Mouse (Mus musculus) lung, embryonic 16.5 days (tissue): ENCODE measurements around the gene Pbx1. TPM values are rescaled to one million over a fixed set of nuclear protein-coding genes. Genes with fewer than 3 reads are reported as not detected.
A peak's percentile ranks its signal among the peaks of the same experiment; 100 is the strongest.

Source experiments
- ATAC-seq: fragments of 200-750 bp; cut with Nextera tagmentation; 2 replicates; pipeline ENCODE4 v1.8.0; 2017; ENCODE audit warnings: low read depth, mild to moderate bottlenecking, moderate library complexity
- H3K27ac ChIP-seq: fragments of 300-500 bp; sonication (generic); 2 replicates; pipeline ENCODE4 v1.5.1; 2014; ENCODE audit warnings: mild to moderate bottlenecking, control low read depth, low read length
- H3K27me3 ChIP-seq: fragments of 300-500 bp; sonication (generic); 2 replicates; pipeline ENCODE4 v1.6.1; 2014; ENCODE audit warnings: low read depth, low read length, mixed read lengths; ENCODE audit not compliant: control insufficient read depth, insufficient read depth
- H3K36me3 ChIP-seq: fragments of 300-500 bp; sonication (generic); 2 replicates; pipeline ENCODE4 v1.6.1; 2014; ENCODE audit warnings: low read length; ENCODE audit not compliant: control insufficient read depth, insufficient read depth
- H3K4me1 ChIP-seq: fragments of 300-500 bp; sonication (generic); replicated peaks from 2 replicates; pipeline ENCODE4 v1.6.1; 2014; ENCODE audit warnings: low read length, mixed read lengths; ENCODE audit not compliant: control insufficient read depth, insufficient read depth
- H3K4me2 ChIP-seq: fragments of 300-500 bp; sonication (generic); 2 replicates; pipeline ENCODE4 v1.6.1; 2014; ENCODE audit warnings: low read depth, low read length, control low read depth
- H3K4me3 ChIP-seq: fragments of 300-500 bp; sonication (generic); 2 replicates; pipeline ENCODE4 v1.5.1; 2014; ENCODE audit warnings: mild to moderate bottlenecking, low read length, control low read depth
- H3K9ac ChIP-seq: fragments of 300-500 bp; sonication (generic); 2 replicates; pipeline ENCODE4 v1.6.1; 2014; ENCODE audit warnings: low read length, control low read depth
- H3K9me3 ChIP-seq: fragments of 300-500 bp; sonication (generic); 2 replicates; pipeline ENCODE4 v1.6.1; 2016; ENCODE audit warnings: low read length; ENCODE audit not compliant: control insufficient read depth
- WGBS: fragments of 180-500 bp; shearing (Covaris S2); extraction: QIAGEN DNeasy Blood & Tissue Kit; methylation state at CpG from one replicate; pipeline ENCODE4 v1.1.7; 2014; 5-methylcytosine and 5-hydroxymethylcytosine counted together
- polyA plus RNA-seq: library from polyadenylated mRNA; unstranded; fragments of >200 nt; fragmentation: Nextera tagmentation; extraction: Ambion mirVana; gene quantifications from 2 replicates; pipeline ENCODE4 v1.2.1, GENCODE M21; 2015

Gene Pbx1
- polyA plus RNA-seq, 1 experiment from 2014 or later, result 34.3 TPM

- ATAC-seq, result no peak
- Histone ChIP-seq H3K4me2 (no peak overlapping the region), H3K9me3 (no peaks in the 10 kb centered on the region), H3K27ac (no peak overlapping the region), H3K4me1 (no peaks in the 10 kb centered on the region; the same call in 1 of the 2 replicates), H3K9ac (no peak overlapping the region), H3K36me3 (no peaks in the 10 kb centered on the region), H3K27me3 (no peaks in the 10 kb centered on the region), H3K4me3 (no peak overlapping the region)
- WGBS, result 76% methylated on average over 5 of the region's 5 CpGs
These were observed 87.8 kb downstream of the Pbx1 start for GRCm38 (mm10) chr1:168344262-168344661.

- 66% methylated on average over 5 of the region's 6 CpGs for WGBS
- ATAC-seq, result no peak
- Histone ChIP-seq H3K9ac (no peak overlapping the region), H3K36me3 (no peaks in the 10 kb centered on the region), H3K4me3 (no peak overlapping the region), H3K9me3 (no peaks in the 10 kb centered on the region), H3K27me3 (no peaks in the 10 kb centered on the region), H3K27ac (no peak overlapping the region), H3K4me1 (no peaks in the 10 kb centered on the region; the same call in 1 of the 2 replicates), H3K4me2 (no peak overlapping the region)
These were observed 89.8 kb downstream of the Pbx1 start for GRCm38 (mm10) chr1:168342269-168342668.

- WGBS, result 54% methylated on average over 12 of the region's 12 CpGs
- no peaks in the 10 kb centered on the region for H3K36me3 ChIP-seq
- H3K9me3 ChIP-seq, result no peaks in the 10 kb centered on the region
- H3K4me3 ChIP-seq, result no peak overlapping the region
- H3K9ac ChIP-seq, result no peak overlapping the region
- ATAC-seq, result no peak
- no peak overlapping the region for H3K27ac ChIP-seq
- no peaks in the 10 kb centered on the region; the same call in 1 of the 2 replicates for H3K4me1 ChIP-seq
- H3K4me2 ChIP-seq, result no peak overlapping the region
- H3K27me3 ChIP-seq, result no peaks in the 10 kb centered on the region
These were observed 90.2 kb downstream of the Pbx1 start for GRCm38 (mm10) chr1:168341863-168342262.

GRCm38 (mm10) chr1:168341368-168341767 is 90.7 kb downstream of the Pbx1 start:
- H3K9me3 ChIP-seq, result no peaks in the 10 kb centered on the region
- no peak overlapping the region for H3K4me3 ChIP-seq
- no peak overlapping the region for H3K27ac ChIP-seq
- WGBS, result 77% methylated on average over 6 of the region's 6 CpGs
- H3K27me3 ChIP-seq, result no peaks in the 10 kb centered on the region
- H3K9ac ChIP-seq, result no peak overlapping the region
- no peaks in the 10 kb centered on the region for H3K36me3 ChIP-seq
- H3K4me1 ChIP-seq, result no peaks in the 10 kb centered on the region; the same call in 1 of the 2 replicates
- no peak for ATAC-seq
- no peak overlapping the region for H3K4me2 ChIP-seq

GRCm38 (mm10) chr1:168336238-168336818 is 95.7 kb downstream of the Pbx1 start:
- Histone ChIP-seq H3K27ac (0 out of 2 replicates have a peak overlapping the region, but pooled peaks have one; percentile 2), H3K9ac (no peak overlapping the region)
- 89% methylated on average over 7 of the region's 7 CpGs for WGBS

GRCm38 (mm10) chr1:168334831-168335574 is 97.1 kb downstream of the Pbx1 start:
- Histone ChIP-seq H3K4me3 (no peak overlapping the region), H3K9me3 (no peaks in the 10 kb centered on the region), H3K36me3 (no peaks in the 10 kb centered on the region), H3K27me3 (no peaks in the 10 kb centered on the region), H3K4me1 (peaks cover 5% of the 10 kb centered on the region), H3K27ac (peak overlapping the region; percentile 84), H3K4me2 (peak overlapping the region; percentile 7; the same call in 1 of the 2 replicates), H3K9ac (no peak overlapping the region)
- ATAC-seq, result peak; percentile 75
- WGBS, result 56% methylated on average over 8 of the region's 8 CpGs

More at GRCm38 (mm10) chr1:168336238-168336818, 95.7 kb downstream of the Pbx1 start:
- Histone ChIP-seq H3K36me3 (no peaks in the 10 kb centered on the region), H3K4me2 (no peak overlapping the region), H3K9me3 (no peaks in the 10 kb centered on the region), H3K27me3 (no peaks in the 10 kb centered on the region), H3K4me1 (peaks cover 5% of the 10 kb centered on the region), H3K4me3 (no peak overlapping the region)
- no peak for ATAC-seq

GRCm38 (mm10) chr1:168332056-168332455 is 100.0 kb downstream of the Pbx1 start:
- H3K27me3 ChIP-seq, result no peaks in the 10 kb centered on the region
- no peak for ATAC-seq
- 80% methylated on average over 9 of the region's 9 CpGs for WGBS
- no peak overlapping the region for H3K4me2 ChIP-seq
- H3K27ac ChIP-seq, result no peak overlapping the region
- no peaks in the 10 kb centered on the region for H3K9me3 ChIP-seq
- H3K4me3 ChIP-seq, result no peak overlapping the region
- H3K36me3 ChIP-seq, result no peaks in the 10 kb centered on the region
- peaks cover 5% of the 10 kb centered on the region for H3K4me1 ChIP-seq
- no peak overlapping the region for H3K9ac ChIP-seq

- H3K27ac ChIP-seq, result no peak overlapping the region
- 61% methylated on average over 3 of the region's 3 CpGs for WGBS
These were observed 103.8 kb downstream of the Pbx1 start for GRCm38 (mm10) chr1:168328236-168328605.

GRCm38 (mm10) chr1:168327405-168328235 is 104.5 kb downstream of the Pbx1 start:
- Histone ChIP-seq H3K27ac (no peak overlapping the region), H3K9ac (no peak overlapping the region), H3K4me3 (no peak overlapping the region), H3K9me3 (no peaks in the 10 kb centered on the region), H3K27me3 (no peaks in the 10 kb centered on the region), H3K4me2 (no peak overlapping the region), H3K4me1 (peaks cover 22% of the 10 kb centered on the region), H3K36me3 (no peaks in the 10 kb centered on the region)
- 82% methylated on average over 18 of the region's 18 CpGs for WGBS
- ATAC-seq, result no peak

More at GRCm38 (mm10) chr1:168328236-168328605, 103.8 kb downstream of the Pbx1 start:
- H3K4me3 ChIP-seq, result no peak overlapping the region
- no peaks in the 10 kb centered on the region for H3K36me3 ChIP-seq
- no peak for ATAC-seq
- no peak overlapping the region for H3K9ac ChIP-seq
- no peaks in the 10 kb centered on the region for H3K27me3 ChIP-seq
- H3K4me1 ChIP-seq, result peaks cover 22% of the 10 kb centered on the region
- no peak overlapping the region for H3K4me2 ChIP-seq
- H3K9me3 ChIP-seq, result no peaks in the 10 kb centered on the region
